Mouse (Mus musculus) hindbrain, embryonic 10.5 days (tissue): ENCODE results near the gene Gxylt1. TPM values are rescaled to one million over a fixed set of nuclear protein-coding genes. Genes with fewer than 3 reads are reported as not detected.

Experiments used
- DNase-seq: peaks from one replicate; pipeline ENCODE4 v3.0.0-alpha.2; 2017; ENCODE audit warnings: low spot score
- H3K27ac ChIP-seq: fragments of 300-500 bp; sonication (generic); 2 replicates; pipeline ENCODE4 v1.5.1; 2016; ENCODE audit warnings: mild to moderate bottlenecking, moderate library complexity
- H3K27me3 ChIP-seq: fragments of 300-500 bp; sonication (generic); 2 replicates; pipeline ENCODE4 v1.6.1; 2016; ENCODE audit warnings: mild to moderate bottlenecking; ENCODE audit not compliant: poor library complexity, insufficient read depth, severe bottlenecking
- H3K36me3 ChIP-seq: fragments of 300-500 bp; sonication (generic); 2 replicates; pipeline ENCODE4 v1.6.1; 2016; ENCODE audit warnings: mild to moderate bottlenecking, moderate library complexity
- H3K4me1 ChIP-seq: fragments of 300-500 bp; sonication (generic); replicated peaks from 2 replicates; pipeline ENCODE4 v1.6.1; 2016; ENCODE audit warnings: mild to moderate bottlenecking
- H3K4me3 ChIP-seq: fragments of 300-500 bp; sonication (generic); 2 replicates; pipeline ENCODE4 v1.5.1; 2016; ENCODE audit warnings: mild to moderate bottlenecking, moderate library complexity
- H3K9me3 ChIP-seq: fragments of 300-500 bp; sonication (generic); 2 replicates; pipeline ENCODE4 v1.6.1; 2016; ENCODE audit warnings: mild to moderate bottlenecking, moderate library complexity
- WGBS: fragments of 180-500 bp; shearing (Covaris S2); methylation state at CpG from one replicate; pipeline ENCODE4 v1.1.7; 2016; 5-methylcytosine and 5-hydroxymethylcytosine counted together
- polyA plus RNA-seq: library from polyadenylated mRNA; unstranded; fragments of >200 nt; fragmentation: Nextera tagmentation; extraction: Ambion mirVana; gene quantifications from 2 replicates; pipeline ENCODE4 v1.2.1, GENCODE M21; 2016

Gene Gxylt1
- polyA plus RNA-seq, 1 experiment from 2014 or later: 11.0 TPM

GRCm38 (mm10) chr15:93273788-93274678 is 946 bp downstream of the Gxylt1 start:
- Histone ChIP-seq H3K27me3 (no peaks in the 10 kb centered on the region), H3K4me3 (peak overlapping the region; percentile 84), H3K36me3 (peaks cover 15% of the 10 kb centered on the region), H3K27ac (peak overlapping the region; percentile 94), H3K9me3 (no peaks in the 10 kb centered on the region), H3K4me1 (peaks cover 39% of the 10 kb centered on the region)
- 44% methylated on average over 19 of the region's 19 CpGs for WGBS
- no peak for DNase-seq

GRCm38 (mm10) chr15:93272948-93273347 is 2.0 kb downstream of the Gxylt1 start:
- Histone ChIP-seq H3K27me3 (no peaks in the 10 kb centered on the region), H3K4me3 (0 out of 2 replicates have a peak overlapping the region, but pooled peaks have one; percentile 3), H3K27ac (no peak overlapping the region), H3K9me3 (no peaks in the 10 kb centered on the region), H3K36me3 (peaks cover 13% of the 10 kb centered on the region), H3K4me1 (peaks cover 39% of the 10 kb centered on the region)
- DNase-seq: no peak
- 90% methylated on average over 9 of the region's 9 CpGs for WGBS

GRCm38 (mm10) chr15:93270289-93270855 is 4.6 kb downstream of the Gxylt1 start:
- H3K27ac ChIP-seq: no peak overlapping the region
- H3K9me3 ChIP-seq: no peaks in the 10 kb centered on the region
- DNase-seq: no peak
- peaks cover 25% of the 10 kb centered on the region for H3K4me1 ChIP-seq
- no peak overlapping the region for H3K4me3 ChIP-seq
- 83% methylated on average over 9 of the region's 9 CpGs for WGBS
- H3K36me3 ChIP-seq: peaks cover 13% of the 10 kb centered on the region
- no peaks in the 10 kb centered on the region for H3K27me3 ChIP-seq

GRCm38 (mm10) chr15:93269572-93269971 is 5.4 kb downstream of the Gxylt1 start:
- 96% methylated on average over 7 of the region's 7 CpGs for WGBS
- Histone ChIP-seq H3K4me3 (no peak overlapping the region), H3K4me1 (peaks cover 25% of the 10 kb centered on the region), H3K27me3 (no peaks in the 10 kb centered on the region), H3K27ac (no peak overlapping the region), H3K36me3 (peaks cover 13% of the 10 kb centered on the region), H3K9me3 (no peaks in the 10 kb centered on the region)
- DNase-seq: no peak

- WGBS: 98% methylated on average over 1 of the region's 1 CpGs
- peaks cover 13% of the 10 kb centered on the region for H3K36me3 ChIP-seq
- H3K4me1 ChIP-seq: peaks cover 12% of the 10 kb centered on the region
- no peak overlapping the region for H3K4me3 ChIP-seq
- H3K9me3 ChIP-seq: no peaks in the 10 kb centered on the region
- no peak overlapping the region for H3K27ac ChIP-seq
- DNase-seq: no peak
- H3K27me3 ChIP-seq: no peaks in the 10 kb centered on the region
Measured at GRCm38 (mm10) chr15:93268001-93268400, 7.0 kb downstream of the Gxylt1 start.

- DNase-seq: no peak
- WGBS: 86% methylated on average over 8 of the region's 8 CpGs
- peaks cover 7% of the 10 kb centered on the region for H3K4me1 ChIP-seq
- no peaks in the 10 kb centered on the region for H3K9me3 ChIP-seq
- peaks cover 12% of the 10 kb centered on the region for H3K36me3 ChIP-seq
- no peak overlapping the region for H3K4me3 ChIP-seq
- no peak overlapping the region for H3K27ac ChIP-seq
- no peaks in the 10 kb centered on the region for H3K27me3 ChIP-seq
Measured at GRCm38 (mm10) chr15:93267479-93267878, 7.5 kb downstream of the Gxylt1 start.

- Histone ChIP-seq H3K4me1 (peaks cover 6% of the 10 kb centered on the region), H3K36me3 (peaks cover 13% of the 10 kb centered on the region), H3K27ac (no peak overlapping the region), H3K9me3 (no peaks in the 10 kb centered on the region), H3K27me3 (no peaks in the 10 kb centered on the region), H3K4me3 (no peak overlapping the region)
- no peak for DNase-seq
- 76% methylated on average over 16 of the region's 16 CpGs for WGBS
Measured at GRCm38 (mm10) chr15:93266361-93266760, 8.6 kb downstream of the Gxylt1 start.

GRCm38 (mm10) chr15:93265728-93266127 is 9.3 kb downstream of the Gxylt1 start:
- DNase-seq: no peak
- no peak overlapping the region for H3K4me3 ChIP-seq
- H3K9me3 ChIP-seq: no peaks in the 10 kb centered on the region
- H3K36me3 ChIP-seq: peaks cover 18% of the 10 kb centered on the region
- H3K27ac ChIP-seq: no peak overlapping the region
- WGBS: 66% methylated on average over 2 of the region's 2 CpGs
- H3K27me3 ChIP-seq: no peaks in the 10 kb centered on the region
- H3K4me1 ChIP-seq: peaks cover 6% of the 10 kb centered on the region

GRCm38 (mm10) chr15:93265231-93265630 is 9.7 kb downstream of the Gxylt1 start:
- Histone ChIP-seq H3K4me3 (no peak overlapping the region), H3K27ac (no peak overlapping the region), H3K4me1 (peaks cover 6% of the 10 kb centered on the region), H3K36me3 (peaks cover 19% of the 10 kb centered on the region), H3K9me3 (no peaks in the 10 kb centered on the region), H3K27me3 (no peaks in the 10 kb centered on the region)
- WGBS: 91% methylated on average over 3 of the region's 3 CpGs
- no peak for DNase-seq

- no peak overlapping the region for H3K27ac ChIP-seq
- DNase-seq: no peak
- H3K4me1 ChIP-seq: peaks cover 6% of the 10 kb centered on the region
- no peak overlapping the region for H3K4me3 ChIP-seq
- no peaks in the 10 kb centered on the region for H3K27me3 ChIP-seq
- WGBS: 89% methylated on average over 3 of the region's 3 CpGs
- no peaks in the 10 kb centered on the region for H3K9me3 ChIP-seq
- peaks cover 15% of the 10 kb centered on the region for H3K36me3 ChIP-seq
Measured at GRCm38 (mm10) chr15:93264221-93264620, 10.8 kb downstream of the Gxylt1 start.

GRCm38 (mm10) chr15:93263566-93263965 is 11.4 kb downstream of the Gxylt1 start:
- Histone ChIP-seq H3K27ac (no peak overlapping the region), H3K9me3 (no peaks in the 10 kb centered on the region), H3K36me3 (peaks cover 21% of the 10 kb centered on the region), H3K4me1 (peaks cover 6% of the 10 kb centered on the region), H3K27me3 (no peaks in the 10 kb centered on the region), H3K4me3 (no peak overlapping the region)
- WGBS: 88% methylated on average over 7 of the region's 7 CpGs
- DNase-seq: no peak

GRCm38 (mm10) chr15:93262818-93263217 is 12.2 kb downstream of the Gxylt1 start:
- Histone ChIP-seq H3K9me3 (no peaks in the 10 kb centered on the region), H3K4me1 (peaks cover 6% of the 10 kb centered on the region), H3K27me3 (no peaks in the 10 kb centered on the region), H3K36me3 (peaks cover 28% of the 10 kb centered on the region), H3K27ac (no peak overlapping the region), H3K4me3 (no peak overlapping the region)
- 76% methylated on average over 5 of the region's 5 CpGs for WGBS
- DNase-seq: no peak

GRCm38 (mm10) chr15:93262274-93262673 is 12.7 kb downstream of the Gxylt1 start:
- no peak overlapping the region for H3K4me3 ChIP-seq
- no peak overlapping the region for H3K27ac ChIP-seq
- no peaks in the 10 kb centered on the region for H3K9me3 ChIP-seq
- 90% methylated on average over 5 of the region's 5 CpGs for WGBS
- no peaks in the 10 kb centered on the region for H3K27me3 ChIP-seq
- H3K4me1 ChIP-seq: peaks cover 6% of the 10 kb centered on the region
- H3K36me3 ChIP-seq: peaks cover 34% of the 10 kb centered on the region
- DNase-seq: no peak
